Mouse (Mus musculus) adrenal gland, adult 2 months (tissue): Measurements from ENCODE around the gene Gltp. TPM values are rescaled to one million over a fixed set of nuclear protein-coding genes. Genes with fewer than 3 reads are reported as not detected.

Experiments
- DNase-seq: peaks from one replicate; pipeline ENCODE4 v3.0.0; 2021
- polyA plus RNA-seq: library from polyadenylated mRNA; depleted of rRNA; stranded (reverse); fragments of >200 nt; gene quantifications from 2 replicates; pipeline ENCODE4 v1.2.3, GENCODE M21; 2012
- total RNA-seq, 2 experiments: library from RNA; stranded (reverse); gene quantifications; 2 replicates each; pipeline ENCODE4 v1.2.3; 2021

Gene Gltp
- total and polyA plus RNA-seq, 3 experiments: 48.5 to 167 (median 64.7) TPM

GRCm38 (mm10) chr5:114658255-114658654 is 32.5 kb downstream of the Gltp start, which contains the start of gene Trpv4:
Gene Trpv4, minus strand, starts transcription at chr5:114658421.
- DNase-seq: no peak

DNA sequence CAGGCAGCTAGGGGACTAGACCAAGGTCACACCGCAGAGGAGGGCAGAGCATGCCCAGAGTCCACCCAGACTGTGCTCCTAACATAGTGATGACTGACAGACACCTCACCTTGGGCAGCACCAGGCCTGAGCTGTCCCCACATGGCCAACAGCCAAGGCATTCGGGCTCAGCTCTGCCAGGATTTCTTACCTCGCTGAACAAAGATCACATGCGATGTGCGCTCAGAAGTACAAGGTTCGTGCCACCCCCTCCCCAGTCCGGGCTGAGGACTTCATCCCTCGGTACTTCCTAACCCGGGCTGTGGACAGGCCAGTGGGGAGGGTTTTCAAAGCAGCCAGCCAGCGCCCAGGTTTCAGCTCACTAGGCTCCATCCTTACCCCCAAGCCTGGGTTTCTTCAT is 33.4 kb downstream of the Gltp start:
- peak; percentile 59 for DNase-seq

DNA sequence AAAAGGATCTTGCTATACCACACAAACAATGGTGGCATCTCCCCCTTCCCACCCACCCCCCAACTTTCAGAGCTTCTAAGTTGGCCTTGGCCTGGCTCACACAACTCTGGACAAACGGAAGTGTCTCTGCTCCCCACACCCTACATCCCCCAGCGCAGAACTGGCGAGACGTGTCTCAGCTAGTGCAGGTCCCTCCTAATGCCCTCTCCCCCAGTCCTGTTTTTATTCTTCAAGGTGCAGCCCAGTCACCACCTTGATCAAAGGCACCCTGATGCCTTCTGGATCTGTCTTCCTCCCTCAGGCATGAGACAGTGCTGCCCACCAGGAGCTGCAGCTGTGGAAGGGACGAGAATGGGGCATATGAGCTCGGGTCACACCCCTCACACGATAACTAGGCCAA is 34.5 kb downstream of the Gltp start:
- no peak for DNase-seq

GRCm38 (mm10) chr5:114655721-114656120 is 35.1 kb downstream of the Gltp start:
- no peak for DNase-seq

DNA sequence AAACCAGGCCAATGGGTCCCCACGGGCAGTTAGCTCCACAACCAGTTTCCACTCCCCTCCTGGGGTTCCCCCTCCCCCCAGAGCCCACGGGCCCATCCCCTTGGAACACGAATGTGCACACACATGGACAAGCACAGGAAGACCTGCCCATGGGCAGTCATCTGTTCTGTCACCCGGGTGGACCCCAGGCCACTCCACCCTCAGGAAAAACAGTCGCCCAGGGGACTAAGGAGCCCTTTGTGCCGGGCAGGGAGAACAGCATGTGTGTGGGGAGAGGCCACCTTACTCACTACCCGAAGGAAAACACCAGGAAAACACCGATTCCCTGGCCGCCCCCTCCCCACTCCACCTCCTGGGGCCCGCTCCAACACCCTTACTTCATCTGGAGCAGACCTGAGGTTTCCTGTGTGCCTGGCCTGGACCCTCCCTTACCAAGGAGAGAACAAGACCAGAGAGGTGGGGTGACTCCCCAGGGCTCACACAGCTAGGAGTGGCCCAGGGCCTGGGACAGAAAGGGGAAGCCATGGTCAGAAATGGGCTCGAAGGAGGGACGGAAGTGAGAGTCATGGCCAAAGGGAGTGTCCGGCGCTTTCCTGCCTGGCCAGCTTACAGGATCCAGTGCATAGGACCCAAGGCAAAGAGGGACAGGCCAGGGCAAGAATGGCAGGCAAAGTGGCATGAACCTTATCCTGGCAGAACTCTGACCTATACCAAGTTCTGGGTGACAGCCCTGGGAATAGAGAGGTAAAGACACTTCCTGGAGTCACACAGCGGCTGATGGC is 36.9 kb downstream of the Gltp start:
- no peak for DNase-seq

DNA sequence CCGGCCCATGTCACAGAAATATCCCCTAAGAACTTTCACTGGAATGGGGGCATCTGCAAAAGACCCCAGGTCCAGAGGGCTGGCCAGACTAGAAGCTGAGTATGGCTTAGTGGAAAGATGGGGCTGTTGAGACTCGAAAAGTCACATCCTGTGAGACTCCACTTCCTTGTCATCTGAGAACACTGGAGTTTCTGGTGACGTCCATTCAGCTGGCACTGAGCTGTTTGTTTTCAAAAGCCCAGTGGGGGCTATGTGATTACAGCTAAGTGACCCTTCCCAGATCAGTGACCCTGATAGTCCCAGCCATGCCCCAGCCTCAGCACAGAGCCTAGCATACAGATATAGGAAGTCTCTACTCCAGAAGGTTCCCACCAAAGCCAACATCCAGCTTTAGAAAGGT is 39.3 kb downstream of the Gltp start:
- DNase-seq: no peak

DNA sequence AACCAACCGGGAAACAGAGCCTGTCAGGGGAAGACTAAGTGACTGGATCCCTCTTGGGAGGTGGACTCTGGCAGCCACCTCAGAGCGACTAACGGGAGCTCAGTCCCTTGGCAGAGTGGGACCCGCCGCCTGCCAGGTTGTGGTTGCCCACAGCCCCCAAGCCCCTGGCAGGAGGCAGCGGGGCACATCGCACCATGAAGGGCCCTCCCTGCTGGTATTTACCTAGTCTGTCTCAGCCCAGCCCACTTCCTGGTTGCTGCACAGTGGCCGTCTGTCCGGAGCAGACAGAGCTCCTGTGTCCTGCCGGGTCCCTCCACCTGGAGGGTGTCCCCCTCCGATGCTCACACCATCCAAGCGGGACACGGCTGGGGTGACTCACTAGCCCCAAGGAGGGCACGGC is 39.8 kb downstream of the Gltp start:
- no peak for DNase-seq

DNA sequence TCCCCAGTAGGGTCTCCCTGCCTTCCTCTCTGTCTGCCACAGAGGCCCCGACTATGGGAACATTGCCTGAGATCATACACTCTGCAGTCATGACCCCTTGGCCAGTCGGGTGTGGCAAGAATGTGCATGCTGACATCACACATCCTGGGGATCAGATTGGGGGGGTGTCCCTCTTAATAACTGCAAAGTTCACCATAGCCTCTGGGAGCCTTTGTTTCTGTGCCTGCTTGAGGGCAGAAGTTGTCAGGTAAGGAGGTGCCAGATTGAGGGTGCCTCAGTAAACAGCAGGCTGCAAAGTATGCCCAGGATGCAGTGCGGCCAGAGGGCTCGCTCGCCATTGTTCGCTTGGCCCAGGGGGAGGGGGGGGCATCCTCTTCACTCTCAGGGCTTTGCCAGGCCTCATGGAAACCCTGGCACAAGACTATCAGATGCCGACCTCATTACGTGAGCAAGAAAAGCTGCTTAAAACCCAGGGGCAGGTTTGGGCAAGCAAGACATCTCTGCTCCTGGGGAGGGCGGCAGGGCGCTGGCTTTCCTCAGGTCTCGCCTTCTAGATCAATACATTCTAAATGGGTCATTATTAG is 42.0 kb downstream of the Gltp start:
- no peak for DNase-seq

- DNase-seq: peak; percentile 43
These were observed 43.4 kb downstream of the Gltp start for GRCm38 (mm10) chr5:114647211-114647974.

DNA sequence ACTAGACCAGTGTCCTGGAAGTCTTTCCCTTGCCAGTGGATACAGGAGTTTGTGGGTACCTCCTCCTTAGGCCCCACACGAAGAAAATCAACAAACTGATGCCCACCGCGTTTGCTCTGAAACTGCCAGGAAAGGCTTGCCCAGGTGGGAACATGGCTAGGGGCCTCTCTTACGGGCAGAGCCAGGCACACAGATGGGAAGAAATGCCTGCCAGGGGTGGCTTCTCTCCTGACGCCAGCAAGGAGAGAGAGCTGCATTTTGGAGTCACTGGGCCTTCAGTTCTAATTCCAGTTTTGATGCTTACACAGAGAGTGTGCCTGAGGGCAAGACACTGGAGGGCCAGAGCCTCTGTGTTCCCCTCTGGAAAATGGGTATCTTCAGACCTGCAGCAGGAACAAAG is 44.9 kb downstream of the Gltp start:
- DNase-seq: no peak

DNA sequence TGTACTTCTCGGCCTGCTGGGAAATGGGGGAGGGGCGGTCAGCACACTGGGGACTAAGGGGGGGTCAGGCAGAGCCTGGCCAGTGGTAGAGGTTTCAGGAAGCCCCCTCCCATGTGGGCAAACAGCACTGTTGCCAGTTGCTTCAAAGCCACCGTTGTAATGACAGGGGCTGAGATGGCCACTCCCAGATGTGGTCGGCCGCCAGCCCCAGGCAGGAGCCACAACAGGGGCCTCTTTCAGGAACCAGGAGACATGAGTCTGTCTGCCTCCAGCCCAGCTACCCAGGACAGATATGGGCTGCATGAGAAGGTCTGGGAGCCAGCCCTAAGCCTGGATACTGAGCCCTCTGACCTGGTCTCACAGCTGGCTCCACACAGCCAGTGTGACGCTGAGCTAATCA is 45.9 kb downstream of the Gltp start:
- no peak for DNase-seq

DNA sequence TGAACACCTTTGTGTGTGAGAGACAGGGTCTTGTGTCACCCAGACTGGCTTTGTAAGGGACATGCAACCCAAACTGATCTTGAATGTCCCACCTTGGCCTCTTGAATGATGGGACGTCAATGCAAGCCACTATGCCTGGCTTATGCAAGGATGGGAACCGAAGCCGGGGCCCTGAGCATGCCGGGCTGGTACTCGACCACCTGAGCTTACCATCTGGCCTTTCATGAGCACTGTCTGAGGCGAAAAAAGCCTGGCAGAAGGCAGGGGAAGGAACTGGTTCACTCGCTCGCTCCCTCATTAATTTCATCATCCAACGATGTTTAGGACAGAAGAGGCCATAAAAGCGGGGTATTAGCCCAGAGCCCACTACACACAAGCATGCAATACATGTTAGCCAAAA is 50.0 kb downstream of the Gltp start:
- DNase-seq: no peak

DNA sequence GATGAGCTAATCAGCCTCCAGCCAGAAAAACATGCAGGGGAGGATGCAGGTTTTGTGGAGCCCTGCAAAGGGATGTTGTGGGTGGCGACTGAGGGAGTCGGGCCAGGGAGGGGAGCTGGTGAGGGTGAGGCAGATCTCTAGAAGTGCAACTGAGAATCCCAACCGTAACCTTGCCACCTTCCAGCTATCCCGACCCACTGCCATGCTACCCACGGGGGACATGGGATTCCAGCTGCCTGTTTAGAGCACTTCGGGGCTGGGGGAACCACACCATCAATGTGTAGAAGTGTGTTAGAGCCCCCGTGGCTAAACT is 51.2 kb downstream of the Gltp start:
- no peak for DNase-seq

- DNase-seq: peak; percentile 85
These were observed 51.8 kb downstream of the Gltp start for GRCm38 (mm10) chr5:114638769-114639644.

DNA sequence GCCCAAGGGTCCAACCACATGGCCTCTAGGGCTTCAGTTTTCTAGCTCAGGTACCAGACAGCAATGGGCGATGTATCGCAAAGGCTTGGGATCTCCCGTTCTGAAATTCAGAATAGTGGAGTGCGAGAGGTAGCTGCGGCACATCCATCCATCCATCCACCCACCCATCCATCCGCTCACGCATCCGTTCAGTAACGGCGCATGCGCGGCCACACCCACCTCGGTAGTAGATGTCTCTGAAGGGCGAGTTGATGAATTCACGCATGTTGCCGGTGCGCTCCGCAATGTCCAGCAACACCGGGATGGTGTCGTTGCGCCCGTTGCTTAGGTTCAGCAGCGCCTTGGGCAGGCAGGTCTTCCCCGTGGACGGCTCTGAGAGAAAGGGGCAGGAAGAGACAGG is 54.7 kb downstream of the Gltp start:
- no peak for DNase-seq

GRCm38 (mm10) chr5:114631336-114631735 is 59.4 kb downstream of the Gltp start:
- DNase-seq: no peak

- DNase-seq: peak; percentile 50
These were observed 65.2 kb downstream of the Gltp start for GRCm38 (mm10) chr5:114625590-114625989.

DNA sequence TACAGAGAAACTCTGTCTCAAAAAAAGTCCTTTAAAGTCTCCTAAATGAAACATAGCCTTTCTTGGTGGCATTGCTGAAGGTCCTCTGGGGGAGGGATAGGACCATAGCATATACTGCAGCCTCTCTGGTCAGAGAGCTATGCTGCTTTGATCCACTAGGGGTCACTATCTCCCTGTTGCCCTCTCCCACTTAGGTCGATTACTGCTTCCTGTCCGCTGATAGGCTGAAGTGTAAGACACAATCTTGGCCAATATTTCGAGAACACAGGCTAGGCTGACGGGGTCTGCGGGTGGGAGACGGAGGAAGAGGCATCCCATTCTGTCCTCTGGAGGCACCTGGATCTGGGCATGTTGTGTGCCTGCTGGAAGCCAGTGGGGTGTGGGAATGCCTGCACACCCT is 70.5 kb downstream of the Gltp start:
- DNase-seq: no peak
